Mouse (Mus musculus) right cerebral cortex, postnatal 25 days (tissue): ENCODE data around the gene Myoz1.

Experiments
- DNase-seq: peaks from one replicate; pipeline ENCODE4 v3.0.0; 2022

The Myoz1 gene

DNA sequence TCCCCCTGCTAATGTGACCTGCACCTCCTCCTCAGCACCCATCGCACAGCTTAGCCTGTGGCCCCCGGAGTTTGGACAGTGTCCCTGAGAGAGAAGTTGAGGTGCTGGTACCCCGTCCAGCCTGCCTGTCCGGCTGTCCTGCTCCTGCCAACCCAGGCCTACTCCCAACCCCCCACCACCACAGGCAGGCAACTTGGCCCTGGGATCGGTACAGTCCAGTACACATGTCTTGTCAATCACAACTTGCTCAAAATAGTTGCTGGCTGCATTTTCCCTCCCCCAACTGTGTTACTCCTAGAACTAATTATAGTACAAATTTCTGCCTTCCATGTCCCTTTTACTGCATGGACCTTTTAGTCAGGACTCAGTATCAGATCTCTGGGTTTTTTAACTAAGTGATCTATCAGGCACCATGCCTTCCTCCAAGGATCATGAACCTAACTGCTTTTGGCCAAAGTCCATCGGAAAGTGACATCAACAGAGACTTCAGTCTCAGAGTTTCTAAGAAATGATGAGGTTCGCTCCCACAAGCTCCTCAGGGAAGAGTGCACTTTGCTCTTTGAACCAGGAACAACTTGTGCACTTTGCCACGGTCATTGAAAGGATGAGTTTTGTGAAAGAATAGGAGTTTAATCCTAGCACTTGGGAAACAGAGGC, 11.9 kb upstream of the Myoz1 start, which contains the start of gene Synpo2l:
TSS of gene Synpo2l (minus strand) at position 201 of the 657 bp plus-strand sequence.
- no peak for DNase-seq

DNA sequence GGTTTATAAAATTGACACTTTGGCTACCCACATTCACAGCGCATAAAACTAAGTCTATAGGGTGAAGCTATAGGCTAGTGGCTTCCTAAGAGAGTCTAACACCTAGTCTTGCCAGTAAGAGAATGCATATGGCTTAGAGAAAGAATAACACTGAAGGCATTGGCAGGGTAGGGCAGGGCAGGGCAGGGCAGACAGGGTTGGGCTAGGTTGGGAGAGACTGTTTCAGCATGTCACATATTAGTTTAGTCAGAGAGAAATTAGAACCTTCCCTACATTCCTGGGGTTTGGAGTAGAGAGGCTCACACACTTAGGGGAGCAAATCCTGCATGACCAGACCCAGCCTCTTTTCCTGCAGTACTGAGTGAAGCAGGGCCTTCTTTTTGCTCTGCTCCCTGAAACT, 11.1 kb upstream of the Myoz1 start:
- DNase-seq, result no peak

DNA sequence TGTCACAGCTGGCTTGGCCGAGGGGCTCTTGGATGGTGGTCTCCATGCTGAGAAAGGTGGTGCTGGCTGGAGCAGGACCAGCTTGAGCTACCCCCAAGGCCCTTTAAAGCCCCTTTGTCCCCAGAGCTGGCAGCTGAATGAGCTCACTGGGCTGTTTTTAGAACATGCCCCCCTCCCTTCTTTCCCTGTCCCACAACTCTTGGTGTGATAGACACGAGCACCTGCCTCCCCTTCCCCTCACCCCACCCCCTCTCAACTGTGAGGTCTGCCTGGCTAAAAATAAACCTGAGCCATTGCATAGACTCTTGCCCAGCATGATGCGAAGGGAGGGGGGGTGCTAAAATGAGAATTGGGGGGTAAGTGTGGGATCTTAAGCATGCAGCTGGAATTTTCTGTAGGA, 8.1 kb upstream of the Myoz1 start:
- DNase-seq, result no peak

- no peak for DNase-seq
Observed at GRCm38 (mm10) chr14:20663601-20664000, 7.3 kb upstream of the Myoz1 start.

GRCm38 (mm10) chr14:20662740-20663139, 6.4 kb upstream of the Myoz1 start:
- no peak for DNase-seq

GRCm38 (mm10) chr14:20661661-20662331, 5.5 kb upstream of the Myoz1 start:
- DNase-seq, result peak; percentile 23

DNA sequence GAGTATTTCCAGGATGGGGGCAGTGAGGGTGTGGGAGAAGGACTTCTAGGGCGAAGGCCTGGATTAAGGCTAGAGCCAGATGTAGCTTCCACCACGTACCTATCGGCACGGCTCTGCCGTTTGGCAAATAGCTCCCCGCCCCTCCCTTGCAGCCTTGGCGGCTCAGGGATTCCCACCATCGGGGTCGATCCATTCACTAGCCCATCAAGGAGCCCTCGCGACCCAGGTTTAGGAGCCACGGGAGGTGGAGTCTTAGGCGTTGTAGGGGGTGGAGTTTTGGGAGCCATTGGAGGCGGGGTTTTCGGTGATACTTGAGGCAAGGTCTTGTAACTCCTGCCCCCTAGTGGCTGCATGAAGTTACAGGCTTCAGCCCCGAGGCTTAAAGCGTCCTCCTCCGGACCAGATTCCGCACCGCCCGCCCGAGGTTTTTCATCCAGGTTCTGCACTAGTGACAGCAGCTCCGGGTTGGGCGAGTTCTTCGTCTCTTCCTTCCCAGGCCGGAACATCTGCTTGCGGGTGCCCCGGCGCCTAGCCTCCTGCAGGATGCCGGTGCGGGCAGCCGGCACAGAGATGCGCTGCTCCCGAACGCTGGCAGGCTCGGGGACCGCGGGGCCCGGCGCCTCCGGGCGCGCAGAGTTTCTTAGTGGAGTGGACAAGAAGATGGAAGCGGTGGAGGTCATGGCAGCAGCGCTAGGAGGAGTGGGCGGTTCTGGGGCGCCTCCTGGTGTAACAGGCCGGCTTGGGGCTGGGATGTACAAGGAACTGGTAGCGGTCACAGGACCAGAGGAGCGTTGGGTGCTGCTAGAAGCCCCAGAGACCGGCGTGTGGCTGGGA, 4.7 kb upstream of the Myoz1 start:
- peak; percentile 91 for DNase-seq

GRCm38 (mm10) chr14:20659687-20660086, 3.3 kb upstream of the Myoz1 start:
- no peak for DNase-seq

DNA sequence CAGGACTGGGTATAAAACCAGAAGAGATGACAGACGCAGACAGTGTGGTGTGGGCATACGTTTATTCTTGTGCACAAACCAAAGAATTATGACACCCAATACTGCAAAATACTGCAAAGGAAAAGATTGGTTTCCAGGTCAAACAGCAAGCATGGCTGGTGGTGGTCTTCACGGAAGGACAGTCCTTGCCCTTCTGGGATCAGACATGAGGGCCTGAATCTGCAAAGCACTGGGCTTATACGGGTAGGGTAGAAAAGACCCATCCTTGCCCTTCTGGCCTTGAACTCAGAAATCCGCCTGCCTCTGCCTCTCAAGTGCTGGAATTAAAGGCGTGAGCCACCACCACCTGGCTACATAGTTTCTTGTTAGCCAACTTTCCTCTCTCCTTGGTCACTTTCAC, 2.6 kb upstream of the Myoz1 start:
- DNase-seq, result no peak

- DNase-seq, result no peak
Observed at GRCm38 (mm10) chr14:20658326-20658725, 2.0 kb upstream of the Myoz1 start.

- no peak for DNase-seq
Observed at GRCm38 (mm10) chr14:20655731-20656130, 609 bp downstream of the Myoz1 start.

GRCm38 (mm10) chr14:20654690-20655421, 1.5 kb downstream of the Myoz1 start:
- no peak for DNase-seq

DNA sequence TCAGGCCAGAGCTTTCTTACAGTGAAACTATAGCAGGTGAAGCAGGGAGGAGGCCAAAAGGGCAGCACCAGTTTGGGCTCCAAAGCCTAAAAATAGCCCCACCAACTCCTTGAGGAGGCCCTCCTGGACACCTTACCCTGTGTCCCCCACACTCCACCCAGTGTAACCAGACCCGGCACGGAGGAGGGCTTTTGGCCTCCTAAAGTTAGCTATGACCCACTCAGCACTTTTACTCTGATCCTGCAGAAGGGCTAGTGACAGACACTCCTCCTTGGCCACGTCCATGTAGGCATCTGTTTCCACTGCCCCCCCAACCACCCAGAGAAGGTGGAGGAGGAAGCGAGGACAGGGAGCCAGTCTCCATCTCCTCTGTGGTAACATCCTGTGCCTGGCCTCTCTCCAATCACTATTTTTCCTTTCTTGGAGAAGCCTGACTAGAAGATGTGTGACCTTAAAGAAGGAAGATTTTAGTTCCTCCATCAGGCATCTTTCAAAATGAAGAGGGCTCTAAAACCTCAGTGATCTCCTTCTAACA, 4.6 kb downstream of the Myoz1 start:
- DNase-seq, result no peak

DNA sequence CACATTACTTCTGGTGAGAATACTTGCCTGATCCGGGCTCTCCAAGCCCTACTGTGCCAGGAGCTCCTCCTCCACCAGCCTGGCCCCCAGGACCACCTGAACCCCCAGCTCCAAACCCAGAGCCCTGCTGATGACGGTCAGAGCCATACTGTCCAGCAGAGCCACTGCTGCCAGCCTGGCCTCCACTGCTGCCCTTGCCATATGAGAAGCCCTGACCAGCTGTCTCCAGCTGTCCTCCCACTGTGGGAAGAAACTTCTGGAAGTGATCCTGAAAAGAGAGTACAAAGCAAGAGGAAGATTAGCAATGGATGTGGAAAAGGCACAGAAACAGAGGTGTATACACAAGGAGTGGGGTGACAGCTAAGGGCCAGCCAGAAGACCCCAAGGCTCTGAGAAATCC, 5.3 kb downstream of the Myoz1 start:
- DNase-seq, result no peak

GRCm38 (mm10) chr14:20646381-20646780, 10.0 kb downstream of the Myoz1 start:
- no peak for DNase-seq

DNA sequence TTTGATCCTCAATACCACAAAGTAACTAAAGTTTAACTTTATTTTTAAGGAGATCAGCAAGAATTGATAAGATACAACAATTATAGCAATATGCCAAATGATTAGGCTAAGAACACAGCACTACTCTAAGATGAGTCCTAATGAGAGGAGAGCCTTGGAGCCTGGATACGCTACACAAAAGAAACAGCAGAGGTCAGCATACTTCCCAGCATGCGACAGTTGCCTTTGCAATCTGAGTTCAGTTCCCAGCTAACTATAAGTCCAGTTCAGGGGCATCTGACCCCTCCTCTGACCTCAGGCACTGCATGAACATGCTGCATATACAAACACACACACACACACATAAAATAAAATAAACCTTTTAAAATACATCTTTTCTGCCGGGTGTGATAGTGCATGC, 10.8 kb downstream of the Myoz1 start:
- no peak for DNase-seq

- no peak for DNase-seq
Observed at GRCm38 (mm10) chr14:20641438-20641875, 14.9 kb downstream of the Myoz1 start.

DNA sequence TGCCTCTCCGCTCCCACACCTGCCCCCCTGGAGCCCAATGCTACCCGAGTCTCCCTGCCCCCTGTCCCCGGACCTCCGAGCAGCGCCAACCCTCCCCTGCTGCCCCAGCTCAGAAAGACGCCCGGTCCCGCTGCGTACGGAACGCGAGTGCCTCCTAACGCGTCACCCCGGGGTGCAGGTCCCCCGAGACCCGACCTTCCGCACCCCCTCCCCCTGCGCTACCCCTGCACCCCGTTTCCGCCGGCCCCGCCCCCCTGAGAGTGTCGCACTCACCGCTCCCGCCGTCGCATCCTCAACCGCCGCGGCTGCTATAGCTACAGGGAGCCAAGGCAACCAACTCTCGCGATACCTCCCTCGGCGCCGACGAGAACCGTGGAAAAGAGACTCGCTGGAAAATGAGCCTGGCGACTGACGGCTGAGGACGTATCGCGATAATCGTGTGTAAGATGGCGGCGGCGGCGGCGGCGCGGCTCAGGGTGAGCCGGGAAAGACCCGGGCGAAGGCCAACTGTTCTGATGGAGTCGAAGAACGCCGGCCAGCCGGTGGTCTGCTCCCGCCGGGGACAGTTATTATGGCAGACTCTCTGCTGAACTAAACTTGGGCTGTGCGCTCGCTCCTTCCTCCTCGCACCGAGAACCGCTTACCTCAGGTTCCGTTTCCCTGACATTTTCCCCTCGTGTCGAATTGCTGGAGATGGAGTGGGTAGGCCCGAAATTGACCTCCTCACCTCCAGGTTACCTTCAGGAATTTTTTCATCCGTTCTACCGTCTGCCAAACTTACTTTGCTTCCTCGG, 15.5 kb downstream of the Myoz1 start, which contains the start of gene Usp54:
TSS of gene Usp54 (minus strand) at position 420 of the 794 bp plus-strand sequence.
- DNase-seq, result peak; percentile 95

GRCm38 (mm10) chr14:20639918-20640619, 16.3 kb downstream of the Myoz1 start:
- DNase-seq, result no peak

DNA sequence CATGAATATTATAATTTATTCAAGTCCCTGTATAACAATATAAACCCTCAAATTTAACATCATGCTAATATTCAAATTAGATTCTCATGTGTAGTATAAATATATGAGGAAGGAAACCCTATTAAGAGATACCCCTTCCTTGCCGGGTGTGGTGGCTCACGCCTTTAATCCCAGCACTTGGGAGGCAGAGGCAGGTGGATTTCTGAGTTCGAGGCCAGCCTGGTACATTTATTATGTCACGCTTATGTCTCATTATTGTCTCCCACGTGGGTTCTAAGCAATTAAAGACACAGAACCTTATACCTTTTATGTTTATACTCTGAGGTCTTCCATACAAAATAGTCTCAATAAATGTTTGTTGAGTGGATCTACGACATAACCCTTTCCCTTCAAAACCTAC, 17.6 kb downstream of the Myoz1 start:
- no peak for DNase-seq
